Mouse (Mus musculus) hindbrain, embryonic 10.5 days (tissue): ENCODE measurements around the gene Ccdc38. TPM values are rescaled to one million over a fixed set of nuclear protein-coding genes. Genes with fewer than 3 reads are reported as not detected.
"Not testable (repeated sequence)": the region's sequence is repeated elsewhere in the genome, so short reads cannot be mapped to it uniquely, and the experiment has no call there.

ENCODE experiments used
- DNase-seq: peaks from one replicate; pipeline ENCODE4 v3.0.0-alpha.2; 2017; ENCODE audit warnings: low spot score
- H3K27ac ChIP-seq: fragments of 300-500 bp; sonication (generic); 2 replicates; pipeline ENCODE4 v1.5.1; 2016; ENCODE audit warnings: mild to moderate bottlenecking, moderate library complexity
- H3K27me3 ChIP-seq: fragments of 300-500 bp; sonication (generic); 2 replicates; pipeline ENCODE4 v1.6.1; 2016; ENCODE audit warnings: mild to moderate bottlenecking; ENCODE audit not compliant: poor library complexity, insufficient read depth, severe bottlenecking
- H3K36me3 ChIP-seq: fragments of 300-500 bp; sonication (generic); 2 replicates; pipeline ENCODE4 v1.6.1; 2016; ENCODE audit warnings: mild to moderate bottlenecking, moderate library complexity
- H3K4me1 ChIP-seq: fragments of 300-500 bp; sonication (generic); replicated peaks from 2 replicates; pipeline ENCODE4 v1.6.1; 2016; ENCODE audit warnings: mild to moderate bottlenecking
- H3K4me3 ChIP-seq: fragments of 300-500 bp; sonication (generic); 2 replicates; pipeline ENCODE4 v1.5.1; 2016; ENCODE audit warnings: mild to moderate bottlenecking, moderate library complexity
- H3K9me3 ChIP-seq: fragments of 300-500 bp; sonication (generic); 2 replicates; pipeline ENCODE4 v1.6.1; 2016; ENCODE audit warnings: mild to moderate bottlenecking, moderate library complexity
- WGBS: fragments of 180-500 bp; shearing (Covaris S2); methylation state at CpG from one replicate; pipeline ENCODE4 v1.1.7; 2016; 5-methylcytosine and 5-hydroxymethylcytosine counted together
- polyA plus RNA-seq: library from polyadenylated mRNA; unstranded; fragments of >200 nt; fragmentation: Nextera tagmentation; extraction: Ambion mirVana; gene quantifications from 2 replicates; pipeline ENCODE4 v1.2.1, GENCODE M21; 2016

Gene Ccdc38
- polyA plus RNA-seq, 1 experiment from 2014 or later, result 0.35 TPM

GRCm38 (mm10) chr10:93525329-93525728, 15.1 kb upstream of the Ccdc38 start:
- Histone ChIP-seq H3K4me3 (no peak overlapping the region), H3K4me1 (no peaks in the 10 kb centered on the region), H3K9me3 (peaks cover 7% of the 10 kb centered on the region), H3K27ac (no peak overlapping the region), H3K36me3 (no peaks in the 10 kb centered on the region), H3K27me3 (no peaks in the 10 kb centered on the region)
- DNase-seq, result no peak
- WGBS, result 86% methylated on average over 1 of the region's 1 CpGs

GRCm38 (mm10) chr10:93538287-93538686, 2.1 kb upstream of the Ccdc38 start:
- Histone ChIP-seq H3K4me3 (no peak overlapping the region), H3K36me3 (no peaks in the 10 kb centered on the region), H3K27me3 (peaks cover 40% of the 10 kb centered on the region), H3K4me1 (peaks cover 25% of the 10 kb centered on the region), H3K9me3 (no peaks in the 10 kb centered on the region), H3K27ac (no peak overlapping the region)
- WGBS, result 88% methylated on average over 2 of the region's 2 CpGs
- DNase-seq, result no peak

GRCm38 (mm10) chr10:93538818-93539217, 1.6 kb upstream of the Ccdc38 start:
- WGBS, result 48% methylated on average over 6 of the region's 6 CpGs
- Histone ChIP-seq H3K27me3 (peaks cover 36% of the 10 kb centered on the region), H3K9me3 (no peaks in the 10 kb centered on the region), H3K4me3 (no peak overlapping the region), H3K4me1 (peaks cover 25% of the 10 kb centered on the region), H3K27ac (no peak overlapping the region), H3K36me3 (no peaks in the 10 kb centered on the region)
- DNase-seq, result no peak

GRCm38 (mm10) chr10:93539775-93540430, 529 bp upstream of the Ccdc38 start, which contains the start of gene Amdhd1:
Gene Amdhd1, minus strand, starts transcription at chr10:93540033.
- 5% methylated on average over 35 of the region's 35 CpGs for WGBS
- Histone ChIP-seq H3K4me1 (peaks cover 20% of the 10 kb centered on the region), H3K27ac (peak within 1 kb of the TSS; percentile 75), H3K36me3 (no peaks in the 10 kb centered on the region), H3K9me3 (no peaks in the 10 kb centered on the region), H3K27me3 (peaks cover 25% of the 10 kb centered on the region), H3K4me3 (peak within 1 kb of the TSS; percentile 55)
- DNase-seq, result peak; percentile 89

- no peaks in the 10 kb centered on the region for H3K36me3 ChIP-seq
These were observed 1.2 kb downstream of the Ccdc38 start for GRCm38 (mm10) chr10:93541585-93541984.

GRCm38 (mm10) chr10:93542356-93542755, 1.9 kb downstream of the Ccdc38 start:
- peaks cover 16% of the 10 kb centered on the region for H3K27me3 ChIP-seq
- H3K9me3 ChIP-seq, result no peaks in the 10 kb centered on the region
- H3K4me1 ChIP-seq, result peaks cover 25% of the 10 kb centered on the region
- no peak overlapping the region for H3K4me3 ChIP-seq
- no peak for DNase-seq
- no peak overlapping the region; the same call in 1 of the 2 replicates for H3K27ac ChIP-seq
- WGBS, result 45% methylated on average over 4 of the region's 4 CpGs
- H3K36me3 ChIP-seq, result no peaks in the 10 kb centered on the region

More at GRCm38 (mm10) chr10:93541585-93541984, 1.2 kb downstream of the Ccdc38 start:
- Histone ChIP-seq H3K4me3 (no peak overlapping the region), H3K27me3 (peaks cover 16% of the 10 kb centered on the region), H3K4me1 (peaks cover 25% of the 10 kb centered on the region), H3K9me3 (no peaks in the 10 kb centered on the region), H3K27ac (no peak overlapping the region)
- DNase-seq, result no peak
- WGBS, result 90% methylated on average over 1 of the region's 1 CpGs

- 52% methylated on average over 6 of the region's 6 CpGs for WGBS
- peaks cover 25% of the 10 kb centered on the region for H3K4me1 ChIP-seq
- peaks cover 11% of the 10 kb centered on the region for H3K27me3 ChIP-seq
- H3K4me3 ChIP-seq, result no peak overlapping the region
- H3K9me3 ChIP-seq, result no peaks in the 10 kb centered on the region
- no peaks in the 10 kb centered on the region for H3K36me3 ChIP-seq
- DNase-seq, result no peak
- no peak overlapping the region for H3K27ac ChIP-seq
These were observed 2.7 kb downstream of the Ccdc38 start for GRCm38 (mm10) chr10:93543176-93543575.

- Histone ChIP-seq H3K27me3 (0 out of 2 replicates have a peak, but pooled peaks cover 4% of the 10 kb centered on the region), H3K9me3 (no peaks in the 10 kb centered on the region), H3K36me3 (no peaks in the 10 kb centered on the region), H3K27ac (no peak overlapping the region), H3K4me1 (peaks cover 25% of the 10 kb centered on the region), H3K4me3 (no peak overlapping the region)
- DNase-seq, result no peak
- 78% methylated on average over 5 of the region's 5 CpGs for WGBS
These were observed 3.7 kb downstream of the Ccdc38 start for GRCm38 (mm10) chr10:93544172-93544571.

GRCm38 (mm10) chr10:93547741-93548270, 7.4 kb downstream of the Ccdc38 start:
- WGBS, result 84% methylated on average over 4 of the region's 4 CpGs
- H3K4me3 ChIP-seq, result no peak overlapping the region
- H3K27me3 ChIP-seq, result no peaks in the 10 kb centered on the region
- DNase-seq, result no peak
- H3K36me3 ChIP-seq, result no peaks in the 10 kb centered on the region
- H3K4me1 ChIP-seq, result peaks cover 5% of the 10 kb centered on the region; the same call in 1 of the 2 replicates
- no peaks in the 10 kb centered on the region for H3K9me3 ChIP-seq
- no peak overlapping the region; the same call in 1 of the 2 replicates for H3K27ac ChIP-seq

- WGBS, result 15% methylated on average over 7 of the region's 7 CpGs
- Histone ChIP-seq H3K36me3 (no peaks in the 10 kb centered on the region), H3K27me3 (no peaks in the 10 kb centered on the region), H3K27ac (no peak overlapping the region), H3K4me1 (peaks cover 5% of the 10 kb centered on the region; the same call in 1 of the 2 replicates), H3K9me3 (no peaks in the 10 kb centered on the region), H3K4me3 (no peak overlapping the region)
- DNase-seq, result peak; percentile 83
These were observed 8.6 kb downstream of the Ccdc38 start for GRCm38 (mm10) chr10:93548991-93549390.

- Histone ChIP-seq H3K4me1 (peaks cover 5% of the 10 kb centered on the region; the same call in 1 of the 2 replicates), H3K9me3 (no peaks in the 10 kb centered on the region), H3K27me3 (no peaks in the 10 kb centered on the region), H3K36me3 (no peaks in the 10 kb centered on the region), H3K27ac (no peak overlapping the region), H3K4me3 (no peak overlapping the region)
- WGBS, result 89% methylated on average over 10 of the region's 10 CpGs
- DNase-seq, result no peak
These were observed 9.4 kb downstream of the Ccdc38 start for GRCm38 (mm10) chr10:93549821-93550220.

GRCm38 (mm10) chr10:93552596-93552995, 12.2 kb downstream of the Ccdc38 start:
- Histone ChIP-seq H3K27me3 (no peaks in the 10 kb centered on the region), H3K4me3 (no peak overlapping the region), H3K27ac (no peak overlapping the region), H3K36me3 (no peaks in the 10 kb centered on the region), H3K4me1 (no peaks in the 10 kb centered on the region), H3K9me3 (no peaks in the 10 kb centered on the region)
- no peak for DNase-seq
- 89% methylated on average over 8 of the region's 8 CpGs for WGBS

- not testable (repeated sequence) for H3K4me1 ChIP-seq, H3K4me3 ChIP-seq, DNase-seq, H3K36me3 ChIP-seq, H3K9me3 ChIP-seq, H3K27ac ChIP-seq, H3K27me3 ChIP-seq
- whole genome bisulfite sequencing, result 81% methylated on average over 2 of the region's 2 CpGs
These were observed 17.5 kb downstream of the Ccdc38 start for GRCm38 (mm10) chr10:93557971-93558370.
